Mouse (Mus musculus): ENCODE results near the gene Sptb. TPM values are rescaled to one million over a fixed set of nuclear protein-coding genes. Genes with fewer than 3 reads are reported as not detected.

Gene Sptb
- total RNA-seq (2021), result 100 to 1,000 TPM in 1 of 2 experiments, 10 to 100 TPM in 1; 96.7 to 104 TPM
- long read RNA-seq, experiment 1, full-length matches to known transcripts, result 36 of 109 reads
- long read RNA-seq, experiment 1, partial matches to known transcripts, result 52 of 109 reads
- long read RNA-seq, experiment 1, other reads (novel, unspliced or antisense), result 21 of 109 reads
- long read RNA-seq, experiment 2, full-length matches to known transcripts, result 29 of 100 reads
- long read RNA-seq, experiment 2, partial matches to known transcripts, result 46 of 100 reads
- long read RNA-seq, experiment 2, other reads (novel, unspliced or antisense), result 25 of 100 reads

DNA sequence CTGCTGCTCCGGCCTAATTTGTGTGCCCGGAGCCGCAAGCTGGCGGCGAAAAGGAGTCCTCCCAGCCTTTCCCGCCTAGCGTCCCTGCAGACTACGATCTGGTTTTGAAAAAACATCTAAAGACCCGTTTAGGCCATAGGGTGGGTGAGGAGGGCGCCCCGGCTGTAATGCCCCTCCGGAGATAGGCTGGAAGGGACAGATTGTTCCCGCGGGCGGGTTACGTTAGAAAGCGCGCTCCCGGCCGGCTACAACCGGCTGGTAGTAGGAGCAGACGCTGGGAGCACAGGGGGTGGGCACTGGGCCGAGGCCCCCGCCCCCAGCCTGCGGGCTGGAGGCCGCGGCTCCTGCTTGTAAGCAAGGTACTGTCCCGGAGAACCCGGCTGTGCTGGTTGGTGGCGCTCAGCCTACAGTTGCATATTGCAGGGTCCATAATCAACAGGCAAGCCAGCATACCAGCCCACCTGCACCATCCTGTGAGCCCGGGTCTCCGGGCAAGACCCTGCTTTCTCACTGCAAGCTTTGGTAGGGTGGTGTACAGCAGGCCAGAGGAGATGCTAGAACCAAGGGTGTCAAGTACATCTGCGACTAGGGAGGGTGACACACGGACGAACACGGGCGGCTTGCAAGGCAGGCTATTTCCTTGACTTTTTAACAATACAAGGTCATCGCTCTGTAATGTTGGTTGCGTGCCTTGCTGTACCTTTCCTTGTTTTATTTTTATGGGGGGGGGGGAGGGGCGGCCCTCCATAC is at the start of gene Sptb:
Gene Sptb, minus strand, starts transcription at position 197 of the 750 bp plus-strand sequence.
- H3K27ac ChIP-seq, result peak within 1 kb of the TSS; percentile 87
- peak; percentile 45 to 49 for DNase-seq (ENCODE audit: extremely low spot score in 1 of 2, low spot score in 2 of 2)
- peak within 1 kb of the TSS; percentile 95 for H3K4me3 ChIP-seq
- no peak for TF ChIP-seq CTCF (IDR thresholded peaks at IDR 0.05)
- intact Hi-C loops (cut with DNase I), result loop anchor here (2.0 to 5.0 kb wide), 2 partner anchors 60 to 118 kb away; no protein-coding TSS in a partner anchor

DNA sequence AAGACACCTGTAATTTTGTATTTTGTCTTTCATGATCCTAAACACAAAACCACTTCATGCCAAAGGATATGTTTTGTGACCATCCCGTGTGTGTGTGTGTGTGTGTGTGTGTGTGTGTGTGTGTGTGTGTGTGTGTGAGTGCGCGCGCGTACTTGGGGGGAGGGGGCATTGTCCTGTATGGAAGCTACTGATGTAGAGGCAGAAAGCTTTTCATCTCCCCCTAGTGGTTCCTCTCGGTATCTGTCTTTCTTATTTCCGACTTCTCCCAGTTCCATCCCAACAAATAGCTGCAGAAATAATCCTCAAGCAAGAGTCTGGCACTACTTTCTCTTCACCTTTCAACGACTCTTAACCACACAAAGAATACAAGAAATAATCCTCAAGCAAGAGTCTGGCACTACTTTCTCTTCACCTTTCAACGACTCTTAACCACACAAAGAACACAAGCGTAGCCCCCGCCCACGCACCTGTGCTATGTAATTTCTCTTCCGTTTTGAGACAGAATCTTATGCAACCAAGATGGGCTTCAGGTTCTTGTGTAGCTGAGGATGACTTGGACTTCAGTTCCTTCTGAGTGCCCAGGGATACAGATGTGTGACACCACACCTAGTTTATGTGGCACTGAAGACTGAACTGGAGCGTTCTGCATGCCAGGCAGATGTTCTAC is 42.4 kb upstream of the Sptb start:
- Histone ChIP-seq H3K27ac (no peak overlapping the region), H3K4me3 (no peak overlapping the region)
- intact Hi-C loops (cut with DNase I), result no loop called here
- peak in 1 of 2 experiments; percentile 52 for DNase-seq (ENCODE audit: extremely low spot score in 1 of 2, low spot score in 2 of 2)
- peak; percentile 66 for TF ChIP-seq CTCF (IDR thresholded peaks at IDR 0.05)

DNA sequence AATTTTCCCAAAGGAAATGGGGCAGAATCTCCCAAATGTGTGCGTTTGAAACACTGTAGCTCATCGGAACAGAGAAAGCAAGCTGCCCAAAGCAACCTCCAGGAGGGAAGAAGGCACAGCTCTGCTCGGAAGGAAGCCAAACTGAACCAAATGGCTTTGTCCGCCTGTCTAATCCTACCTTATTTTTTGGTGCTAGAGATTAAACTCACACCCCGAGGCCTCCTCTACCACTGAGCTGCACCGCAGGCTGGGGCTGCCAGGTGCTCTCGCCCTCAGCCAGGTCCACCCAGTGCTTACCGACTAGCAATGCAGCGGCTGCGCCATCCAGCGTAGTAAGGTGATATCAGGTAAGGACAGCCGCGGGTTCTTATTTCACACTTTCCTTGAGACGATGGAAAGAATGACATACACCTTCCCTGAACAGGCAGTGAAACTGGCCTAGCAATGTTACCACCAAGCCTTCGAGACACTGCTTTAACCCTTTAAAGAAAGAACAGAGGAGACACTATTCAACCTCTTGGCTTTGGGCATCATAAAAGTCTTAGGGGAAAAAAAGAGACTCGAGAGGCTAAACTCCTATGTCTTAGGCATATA is 40.6 kb upstream of the Sptb start:
- no peak overlapping the region for H3K27ac ChIP-seq
- no peak overlapping the region for H3K4me3 ChIP-seq
- DNase-seq (ENCODE audit: extremely low spot score in 1 of 2, low spot score in 2 of 2), result no peak
- TF ChIP-seq CTCF (IDR thresholded peaks at IDR 0.05), result no peak
- intact Hi-C loops (cut with DNase I), result no loop called here

DNA sequence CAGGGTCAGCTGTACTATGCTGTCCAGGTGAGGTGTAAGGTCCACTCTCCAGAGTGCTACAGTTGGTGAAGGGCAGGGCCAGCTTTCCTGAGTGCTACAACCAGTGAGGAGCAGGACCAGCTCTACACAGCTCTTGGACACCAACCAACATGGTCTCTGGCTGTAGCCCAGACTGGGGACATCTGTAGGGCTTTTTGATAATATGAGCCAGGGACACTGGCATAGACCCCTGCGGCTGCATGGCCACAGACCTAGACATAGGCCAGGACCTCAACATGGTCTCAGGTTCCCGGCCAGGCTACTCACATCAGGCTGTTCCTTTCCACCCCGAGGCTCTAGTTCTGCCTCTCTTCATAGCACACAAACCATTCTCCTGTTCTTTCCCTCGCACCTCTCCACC is 17.6 kb upstream of the Sptb start:
- DNase-seq (ENCODE audit: extremely low spot score in 1 of 2, low spot score in 2 of 2), result no peak
- intact Hi-C loops (cut with DNase I), result no loop called here
- H3K4me3 ChIP-seq, result no peak overlapping the region
- H3K27ac ChIP-seq, result no peak overlapping the region
- TF ChIP-seq CTCF (IDR thresholded peaks at IDR 0.05), result no peak

DNA sequence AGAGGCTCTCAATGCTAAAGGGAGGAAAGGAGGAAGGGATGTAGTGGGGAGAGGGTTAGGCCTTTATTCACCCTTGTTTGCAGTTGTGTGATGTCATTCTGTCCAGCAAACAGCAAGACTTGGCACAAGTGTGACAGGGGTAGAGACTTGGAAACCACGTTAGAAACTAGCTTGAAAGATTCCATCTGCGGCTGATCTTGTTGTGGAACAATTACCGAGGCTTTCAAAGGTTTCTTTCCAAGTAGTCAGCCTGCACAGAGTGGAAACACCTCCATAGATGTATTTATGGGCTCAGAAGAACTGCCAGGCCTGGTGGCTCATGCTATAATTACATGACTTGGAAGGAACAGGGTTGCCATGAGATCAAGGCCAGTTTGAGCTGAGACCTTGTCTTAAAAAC is 11.7 kb upstream of the Sptb start:
- no peak overlapping the region for H3K27ac ChIP-seq
- DNase-seq (ENCODE audit: extremely low spot score in 1 of 2, low spot score in 2 of 2), result no peak
- TF ChIP-seq CTCF (IDR thresholded peaks at IDR 0.05), result no peak; the same call in 1 of the 2 replicates
- no peak overlapping the region for H3K4me3 ChIP-seq
- intact Hi-C loops (cut with DNase I), result loop anchor here (5.0 kb wide), 1 partner anchor 240 kb away; no protein-coding TSS in a partner anchor

DNA sequence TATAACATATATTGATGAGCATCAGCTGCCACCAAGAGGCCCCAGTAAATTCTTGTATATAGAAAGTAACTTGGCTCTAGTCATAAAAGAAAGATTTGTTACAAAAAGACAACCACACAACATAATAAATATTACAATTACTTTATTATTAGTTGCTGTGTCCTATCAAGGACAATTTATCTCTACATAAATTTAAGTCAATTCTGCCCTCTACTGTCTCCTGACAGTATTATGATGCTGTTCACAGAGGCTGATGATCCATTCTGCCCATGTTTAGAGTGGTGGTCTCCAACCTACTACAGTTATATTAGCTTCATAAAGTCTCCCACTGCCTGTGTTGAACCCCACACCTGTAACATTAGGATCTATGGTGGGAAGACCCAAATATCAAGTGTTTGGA is 10.2 kb upstream of the Sptb start:
- DNase-seq (ENCODE audit: extremely low spot score in 1 of 2, low spot score in 2 of 2), result no peak
- intact Hi-C loops (cut with DNase I), result loop anchor here (2.0 to 5.0 kb wide), 2 partner anchors 128 to 238 kb away; no protein-coding TSS in a partner anchor
- peak; percentile 59 for TF ChIP-seq CTCF (IDR thresholded peaks at IDR 0.05)

DNA sequence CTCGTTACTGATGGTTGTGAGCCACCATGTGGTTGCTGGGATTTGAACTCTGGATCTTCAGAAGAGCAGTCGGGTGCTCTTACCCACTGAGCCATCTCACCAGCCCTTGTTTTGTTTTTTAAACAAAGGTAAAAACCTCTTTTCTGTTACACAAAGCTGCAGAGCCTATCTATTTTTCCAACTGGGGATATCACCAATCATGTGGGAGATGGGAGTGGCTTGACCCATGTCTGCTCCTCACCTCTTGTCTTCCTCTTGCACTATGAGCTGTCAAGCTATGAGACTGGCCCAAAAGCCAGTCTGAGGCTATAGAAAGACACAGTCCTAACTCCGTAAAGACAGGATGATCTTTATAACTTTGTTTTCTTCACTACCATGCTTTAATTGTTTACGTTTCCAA is 8.0 kb upstream of the Sptb start:
- Histone ChIP-seq H3K27ac (no peak overlapping the region), H3K4me3 (no peak overlapping the region)
- no peak for DNase-seq (ENCODE audit: extremely low spot score in 1 of 2, low spot score in 2 of 2)
- intact Hi-C loops (cut with DNase I), result no loop called here
- TF ChIP-seq CTCF (IDR thresholded peaks at IDR 0.05), result no peak

More for the DNA sequence above, 10.2 kb upstream of the Sptb start:
- Histone ChIP-seq H3K4me3 (no peak overlapping the region), H3K27ac (no peak overlapping the region)

DNA sequence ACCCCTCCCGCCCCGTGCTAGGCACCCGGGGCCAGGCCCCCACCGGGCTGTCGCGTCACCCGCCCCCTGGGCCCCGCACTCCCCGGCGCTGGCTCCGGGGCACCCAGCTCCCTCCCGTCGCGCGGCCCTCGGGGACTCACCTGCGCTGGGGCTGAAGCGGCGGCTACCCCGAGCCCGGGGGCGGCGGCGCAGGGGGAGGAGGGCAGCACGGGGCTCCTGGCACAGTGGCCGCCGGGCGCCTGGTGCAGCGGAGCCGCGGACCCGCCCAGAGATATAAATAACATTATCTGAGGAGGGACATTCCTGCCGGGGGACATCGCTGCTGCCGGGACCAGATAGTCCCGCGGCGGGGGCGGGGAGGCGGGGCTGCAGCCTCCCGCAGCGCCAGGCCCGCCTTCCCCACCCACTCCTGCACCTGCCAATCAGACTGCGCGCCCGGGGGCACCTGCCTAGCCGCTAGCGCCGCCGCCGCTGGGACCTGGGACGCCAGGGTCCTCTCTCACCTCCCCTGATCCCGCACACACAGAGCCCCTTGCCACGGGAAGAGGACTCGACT is 474 bp downstream of the Sptb start:
- no peak for TF ChIP-seq CTCF (IDR thresholded peaks at IDR 0.05)
- H3K4me3 ChIP-seq, result peak overlapping the region; percentile 95
- peak; percentile 81 to 86 for DNase-seq (ENCODE audit: extremely low spot score in 1 of 2, low spot score in 2 of 2)
- H3K27ac ChIP-seq, result peak overlapping the region; percentile 87
- intact Hi-C loops (cut with DNase I), result loop anchor here (2.0 to 5.0 kb wide), 3 partner anchors 59 to 118 kb away; partner anchors contain the start of gene Rab15

DNA sequence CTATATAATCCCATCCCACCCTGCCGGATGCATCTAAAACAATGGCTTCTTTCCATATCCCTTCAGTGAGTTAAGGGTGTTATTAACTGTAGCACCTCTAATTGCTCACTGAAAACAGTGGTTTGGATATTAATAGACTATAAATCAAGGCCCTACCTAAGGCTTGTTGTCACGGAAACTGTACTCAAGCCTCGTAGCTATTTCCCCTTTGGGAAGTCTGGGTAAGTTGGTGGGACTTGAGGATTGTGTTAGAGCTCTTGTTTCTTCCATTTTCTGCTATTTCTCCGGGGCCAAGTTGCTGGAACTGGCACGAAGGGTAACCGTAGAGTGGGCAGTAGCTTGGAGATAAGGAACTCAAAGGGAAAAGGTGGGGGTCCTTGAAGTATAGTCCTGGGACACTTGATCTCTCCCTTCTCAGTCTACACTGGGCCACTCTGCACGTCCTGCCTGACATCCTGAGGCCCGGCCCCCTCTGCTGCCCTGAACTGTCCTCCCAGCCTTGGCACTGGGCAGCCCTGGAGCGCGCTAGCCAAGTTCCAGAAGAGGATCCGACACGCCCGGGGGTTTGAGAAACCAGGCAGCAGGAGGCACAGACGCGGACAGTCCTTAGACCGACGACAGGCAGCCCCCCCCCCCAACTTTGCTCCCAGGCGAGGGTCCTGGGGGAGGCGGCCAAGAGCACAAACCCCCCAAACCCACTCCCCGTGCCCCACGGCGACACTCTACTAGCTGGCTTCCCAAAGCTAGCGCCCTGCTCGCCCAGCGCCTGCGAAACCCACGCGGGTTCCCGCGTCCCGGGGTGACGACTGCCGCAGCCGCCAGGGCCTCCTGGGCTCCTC is 1.2 kb downstream of the Sptb start:
- peak in 1 of 2 experiments; percentile 29 for DNase-seq (ENCODE audit: extremely low spot score in 1 of 2, low spot score in 2 of 2)
- intact Hi-C loops (cut with DNase I), result loop anchor here (5.0 kb wide), 1 partner anchor 113 kb away; the partner anchor contains the start of gene Rab15
- TF ChIP-seq CTCF (IDR thresholded peaks at IDR 0.05), result no peak; the same call in 1 of the 2 replicates
- H3K4me3 ChIP-seq, result peak overlapping the region; percentile 95
- peak overlapping the region; percentile 87 for H3K27ac ChIP-seq

DNA sequence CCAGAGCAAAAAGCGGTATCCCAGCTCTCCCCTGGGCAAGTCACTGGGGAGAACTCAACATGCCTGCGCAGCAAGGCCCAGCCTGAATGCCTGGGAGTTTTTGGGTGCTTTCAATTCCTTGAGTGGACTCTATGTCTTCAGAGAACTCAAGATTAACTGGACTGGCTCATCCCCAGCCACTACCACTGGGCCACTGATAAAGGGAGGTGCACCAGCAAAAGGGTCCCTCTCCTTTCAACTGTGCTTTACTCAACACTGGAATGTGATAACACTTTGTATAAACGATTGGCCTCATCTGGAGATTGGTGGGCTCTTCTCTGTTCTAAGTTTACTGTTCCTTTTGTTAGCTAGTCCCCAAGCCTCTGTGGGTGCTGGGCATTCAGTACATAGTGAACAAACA is 2.2 kb downstream of the Sptb start:
- TF ChIP-seq CTCF (IDR thresholded peaks at IDR 0.05), result no peak
- intact Hi-C loops (cut with DNase I), result loop anchor here (5.0 kb wide), 1 partner anchor 114 kb away; the partner anchor contains the start of gene Rab15
- Histone ChIP-seq H3K4me3 (no peak overlapping the region; the same call in 1 of the 2 replicates), H3K27ac (no peak overlapping the region)
- no peak for DNase-seq (ENCODE audit: extremely low spot score in 1 of 2, low spot score in 2 of 2)
